Mouse (Mus musculus): ENCODE measurements around the gene Spata46.

Gene Spata46

DNA sequence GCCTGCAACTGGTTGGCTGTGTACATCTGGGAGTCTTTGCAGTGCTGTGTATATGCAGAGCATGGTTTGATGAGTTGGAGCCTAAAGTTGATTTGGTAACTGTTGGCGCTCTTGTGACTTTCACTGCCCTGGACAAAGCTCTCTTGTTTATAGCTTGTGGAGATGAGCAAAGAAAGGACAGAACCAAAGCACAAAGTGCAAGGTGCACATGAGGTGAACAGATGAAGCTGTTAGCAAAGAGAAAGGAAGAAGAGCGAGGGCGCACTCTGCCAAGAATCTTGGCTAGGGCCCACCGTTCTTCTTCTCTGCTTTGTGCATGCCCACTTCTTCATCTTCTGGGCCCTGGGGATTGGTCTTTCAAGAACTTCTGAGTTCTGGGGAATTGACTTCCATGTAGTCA lies 35.3 kb downstream of the Spata46 start:
- no peak for DNase-seq

- no peak for DNase-seq
These were observed 37.7 kb downstream of the Spata46 start for GRCm38 (mm10) chr1:170346266-170346665.

GRCm38 (mm10) chr1:170351080-170351479 lies 42.5 kb downstream of the Spata46 start:
- no peak for DNase-seq

GRCm38 (mm10) chr1:170353335-170353734 lies 44.7 kb downstream of the Spata46 start:
- DNase-seq: no peak

DNA sequence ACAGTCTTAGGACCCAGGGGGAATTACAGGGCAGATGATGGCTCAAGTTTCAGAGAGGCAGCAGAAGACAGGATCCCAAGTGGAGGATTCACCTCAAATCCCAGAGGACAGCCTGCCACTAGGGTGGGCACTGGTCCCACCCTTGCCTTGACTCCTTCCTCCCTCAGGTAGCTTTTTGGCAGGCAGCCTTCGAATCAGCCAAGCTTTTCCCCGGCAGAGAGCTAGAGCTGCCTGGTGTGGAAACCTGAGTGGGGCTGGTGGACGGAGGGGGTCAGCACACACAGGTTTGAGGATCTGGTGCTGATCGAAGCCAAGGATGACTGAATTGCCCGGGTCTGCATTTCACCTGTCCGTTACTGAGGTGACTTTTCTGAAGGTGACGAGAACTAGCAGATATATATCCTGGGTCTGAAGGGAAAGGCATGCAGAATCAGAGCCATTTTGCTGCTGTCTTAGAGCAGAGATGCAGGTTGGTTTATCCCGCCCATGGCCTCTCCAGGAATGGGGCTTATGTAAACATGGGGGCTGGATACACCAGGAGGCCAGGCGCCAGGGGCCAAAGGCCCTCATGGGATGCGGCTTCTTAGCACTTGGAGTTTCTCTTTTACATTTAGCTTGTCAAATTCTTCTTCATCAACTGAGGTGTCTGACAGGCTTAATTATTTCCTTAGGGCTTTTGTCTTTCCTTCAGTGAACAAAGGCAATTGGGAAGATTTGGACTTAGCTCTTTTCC lies 51.7 kb downstream of the Spata46 start:
- DNase-seq: no peak

Measured in thymus, postnatal 25 days (tissue).